Mouse (Mus musculus) heart, adult 2 months (tissue): ENCODE measurements around the gene Eml3. TPM values are rescaled to one million over a fixed set of nuclear protein-coding genes. Genes with fewer than 3 reads are reported as not detected.

Experiments
- DNase-seq, 2 experiments: peaks; one replicate each; pipeline ENCODE4 v3.0.0; 2021
- H3K27ac ChIP-seq: fragments of 200-600 bp; 2 replicates; pipeline ENCODE4 v1.8.1; 2022
- H3K27me3 ChIP-seq: fragments of 200-500 bp; 2 replicates; pipeline ENCODE4 v1.6.1; 2012; ENCODE audit warnings: mild to moderate bottlenecking, low read length, inconsistent platforms, mixed read lengths; ENCODE audit not compliant: control insufficient read depth, insufficient read depth
- H3K36me3 ChIP-seq: fragments of 200-500 bp; 2 replicates; pipeline ENCODE4 v1.6.1; 2012; ENCODE audit warnings: low read length, inconsistent platforms; ENCODE audit not compliant: control insufficient read depth, insufficient read depth
- H3K4me1 ChIP-seq: fragments of 200-500 bp; 2 replicates; pipeline ENCODE4 v1.6.1; 2011; ENCODE audit warnings: low read length; ENCODE audit not compliant: control insufficient read depth, insufficient read depth
- H3K4me3 ChIP-seq: fragments of 200-600 bp; 2 replicates; pipeline ENCODE4 v1.8.1; 2022
- H3K79me2 ChIP-seq: fragments of 200-500 bp; replicated peaks from 2 replicates; pipeline ENCODE4 v1.6.1; 2012; ENCODE audit warnings: mild to moderate bottlenecking, inconsistent platforms, low read length, moderate library complexity, mixed read lengths; ENCODE audit not compliant: control insufficient read depth, insufficient read depth
- H3K9ac ChIP-seq: fragments of 200-500 bp; 2 replicates; pipeline ENCODE4 v1.6.1; 2012; ENCODE audit warnings: low read depth, mild to moderate bottlenecking, control low read depth, inconsistent platforms, low read length, mixed read lengths
- CTCF ChIP-seq: fragments of 200-600 bp; IDR thresholded peaks from 2 replicates; pipeline ENCODE4 v1.8.1; 2022; ENCODE audit warnings: antibody characterized with exemption, mild to moderate bottlenecking, moderate library complexity
- EP300 ChIP-seq: fragments of 200-500 bp; IDR thresholded peaks from 2 replicates; pipeline ENCODE4 v1.6.1; 2011; ENCODE audit warnings: low read depth, low read length, control low read depth; ENCODE audit not compliant: insufficient read depth
- POLR2A ChIP-seq: fragments of 200-500 bp; IDR thresholded peaks from 2 replicates; pipeline ENCODE4 v1.6.1; 2011; ENCODE audit warnings: mild to moderate bottlenecking, low read depth, low read length, control low read depth; ENCODE audit not compliant: insufficient read depth
- WGBS: fragments of 180-500 bp; shearing (Covaris S2); methylation state at CpG from one replicate; pipeline ENCODE4 v1.1.7; 2018; 5-methylcytosine and 5-hydroxymethylcytosine counted together
- intact Hi-C: fragments of 180-260 bp; cut with DNase I; formaldehyde crosslinking; loops from one replicate; pipeline ENCODE4 v1.15.1; 2025
- polyA plus RNA-seq: library from polyadenylated mRNA; depleted of rRNA; stranded (reverse); fragments of >200 nt; gene quantifications from 2 replicates; pipeline ENCODE4 v1.2.3, GENCODE M21; 2012
- total RNA-seq, 2 experiments: library from RNA; stranded (reverse); gene quantifications; 2 replicates each; pipeline ENCODE4 v1.2.3; 2021

The Eml3 gene
- total and polyA plus RNA-seq, 3 experiments: 7.0 to 17.6 (median 9.7) TPM

DNA sequence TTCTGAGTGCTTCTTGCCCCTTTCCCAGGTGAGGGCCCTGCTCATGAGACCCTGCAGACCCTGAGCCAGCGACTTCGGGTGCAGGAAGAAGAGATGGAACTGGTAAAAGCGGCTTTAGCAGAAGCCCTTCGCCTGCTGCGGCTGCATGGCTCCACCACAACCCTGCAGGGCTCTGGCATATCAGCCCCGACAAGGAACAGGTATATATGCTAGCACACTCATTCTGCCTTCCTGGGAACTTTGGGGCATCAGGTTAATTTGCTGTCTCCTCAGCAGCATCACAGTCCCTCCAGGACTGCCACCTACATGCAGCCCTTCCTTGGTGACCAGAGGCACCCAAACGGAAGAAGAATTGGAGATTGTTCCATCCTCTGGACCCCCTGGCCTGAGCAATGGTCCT lies 1.4 kb downstream of the Eml3 start:
- Histone ChIP-seq H3K79me2 (no peaks in the 10 kb centered on the region), H3K27me3 (no peaks in the 10 kb centered on the region), H3K4me1 (no peaks in the 10 kb centered on the region; the same call in 1 of the 2 replicates), H3K4me3 (no peak overlapping the region), H3K27ac (no peak overlapping the region; the same call in 1 of the 2 replicates), H3K9ac (no peak overlapping the region), H3K36me3 (no peaks in the 10 kb centered on the region)
- intact Hi-C loops: no loop called here
- DNase-seq: no peak
- 85% methylated on average over 7 of the region's 7 CpGs for WGBS
- no peak for TF ChIP-seq EP300
- no peak for TF ChIP-seq POLR2A
- no peak for TF ChIP-seq CTCF

- WGBS: 83% methylated on average over 2 of the region's 2 CpGs
- H3K4me3 ChIP-seq: no peak overlapping the region
- TF ChIP-seq EP300 (no peak), CTCF (no peak), POLR2A (no peak)
- intact Hi-C loops: no loop called here
- H3K4me1 ChIP-seq: peaks cover 1% of the 10 kb centered on the region; the same call in 1 of the 2 replicates
- no peak for DNase-seq
- H3K79me2 ChIP-seq: no peaks in the 10 kb centered on the region
- no peak overlapping the region for H3K27ac ChIP-seq
- no peak overlapping the region for H3K9ac ChIP-seq
- H3K36me3 ChIP-seq: no peaks in the 10 kb centered on the region
- no peaks in the 10 kb centered on the region for H3K27me3 ChIP-seq
These were observed 7.4 kb downstream of the Eml3 start for GRCm38 (mm10) chr19:8936736-8937135.

DNA sequence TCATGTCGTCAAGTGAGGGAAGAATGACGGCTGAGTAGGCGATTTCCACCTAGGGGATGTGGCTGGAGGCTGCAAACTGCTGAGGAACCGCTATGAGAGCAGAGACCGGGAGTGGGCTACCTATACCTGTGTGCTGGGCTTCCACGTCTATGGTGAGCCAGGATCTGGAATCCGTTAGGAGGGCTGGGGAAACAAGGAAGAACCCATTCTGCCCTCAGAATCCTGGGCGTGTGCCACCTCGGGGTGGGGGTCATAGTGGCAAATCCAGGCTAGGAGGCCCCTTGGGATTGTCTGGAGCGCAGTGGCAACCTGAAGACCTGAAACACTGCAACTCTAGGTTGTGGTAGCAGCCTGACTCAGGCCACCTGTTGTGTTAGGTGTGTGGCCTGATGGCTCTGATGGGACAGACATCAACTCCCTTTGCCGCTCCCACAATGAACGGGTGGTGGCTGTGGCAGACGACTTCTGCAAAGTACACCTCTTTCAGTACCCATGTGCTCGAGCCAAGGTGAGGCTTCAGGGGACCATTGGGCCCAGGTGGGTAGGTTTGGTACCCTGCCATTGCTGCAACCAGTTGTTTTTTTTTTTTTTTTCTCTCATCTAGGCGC lies 11.3 kb downstream of the Eml3 start:
- peaks cover 6% of the 10 kb centered on the region for H3K4me1 ChIP-seq
- WGBS: 86% methylated on average over 15 of the region's 15 CpGs
- no peak for DNase-seq
- H3K4me3 ChIP-seq: no peak overlapping the region
- no peaks in the 10 kb centered on the region for H3K27me3 ChIP-seq
- TF ChIP-seq EP300 (no peak), CTCF (no peak), POLR2A (no peak)
- intact Hi-C loops: loop anchor here (1.0 kb wide), 2 partner anchors 11 to 13 kb away; partner anchors contain the start of genes Eml3, Rom1 and Tut1
- peaks cover 11% of the 10 kb centered on the region for H3K36me3 ChIP-seq
- no peak overlapping the region for H3K27ac ChIP-seq
- no peak overlapping the region for H3K9ac ChIP-seq
- 0 out of 2 replicates have a peak, but pooled peaks cover 2% of the 10 kb centered on the region for H3K79me2 ChIP-seq

DNA sequence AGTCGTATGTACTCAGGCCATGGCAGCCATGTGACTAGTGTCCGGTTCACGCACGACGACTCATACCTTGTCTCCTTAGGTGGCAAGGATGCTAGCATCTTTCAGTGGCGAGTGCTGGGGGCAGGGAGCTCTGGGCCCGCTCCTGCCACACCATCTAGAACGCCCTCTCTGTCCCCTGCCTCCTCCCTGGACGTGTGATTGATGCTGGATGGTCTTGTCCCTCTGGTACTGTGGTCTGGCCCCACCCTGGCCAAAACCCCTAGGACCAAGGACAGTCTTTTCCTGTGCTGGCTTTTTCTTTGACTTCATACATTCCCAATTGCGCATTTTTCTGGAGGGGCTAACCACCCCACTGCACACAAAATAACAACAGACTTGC lies 11.8 kb downstream of the Eml3 start:
- H3K27ac ChIP-seq: peak overlapping the region; percentile 92
- DNase-seq: no peak
- 49% methylated on average over 10 of the region's 10 CpGs for WGBS
- TF ChIP-seq POLR2A (no peak), EP300 (no peak), CTCF (no peak)
- H3K4me3 ChIP-seq: peak overlapping the region; percentile 97
- intact Hi-C loops: loop anchor here (1.0 kb wide), 2 partner anchors 12 kb away; partner anchors contain the start of genes Eml3, Rom1 and Tut1
- 0 out of 2 replicates have a peak, but pooled peaks cover 2% of the 10 kb centered on the region for H3K79me2 ChIP-seq
- H3K9ac ChIP-seq: peak overlapping the region; percentile 27
- peaks cover 11% of the 10 kb centered on the region for H3K36me3 ChIP-seq
- peaks cover 6% of the 10 kb centered on the region for H3K4me1 ChIP-seq
- H3K27me3 ChIP-seq: no peaks in the 10 kb centered on the region

DNA sequence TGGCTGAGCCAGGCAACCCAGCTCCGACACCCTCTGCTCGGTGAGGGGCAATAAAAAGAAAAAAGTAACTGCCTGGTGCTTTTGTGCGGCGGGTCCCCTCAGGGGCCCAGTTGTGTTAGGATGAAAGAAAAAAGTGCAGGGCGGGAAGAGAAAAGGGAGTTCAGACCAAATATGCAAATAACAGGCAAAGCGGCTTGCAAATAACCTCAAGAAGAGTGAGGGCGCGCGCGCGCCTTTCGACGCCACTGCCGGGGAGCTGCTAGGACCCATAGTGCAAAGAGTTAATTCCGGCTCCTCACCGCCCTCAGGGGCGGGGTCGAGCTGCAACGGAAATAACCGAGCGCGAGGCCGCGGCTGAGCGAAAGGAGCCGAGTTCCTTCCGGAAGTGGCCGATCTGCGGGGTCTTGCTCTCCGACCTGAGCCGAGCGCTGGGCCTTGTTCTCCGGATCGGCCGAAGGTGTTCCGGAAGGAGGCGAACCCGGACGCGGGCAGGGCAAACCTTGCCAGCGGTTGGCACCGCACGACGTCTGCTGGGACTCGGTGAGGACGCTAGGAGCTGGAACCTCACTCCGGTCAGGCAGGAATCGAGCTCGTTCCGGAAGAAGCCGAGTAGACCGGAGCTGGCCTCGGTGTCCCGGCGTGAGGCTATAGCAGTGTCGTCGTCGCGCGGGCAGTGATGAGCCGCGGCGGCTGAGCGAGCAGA lies 12.3 kb downstream of the Eml3 start, which contains the start of gene Mta2:
Gene Mta2 (plus strand): TSS at position 361 of the 703 bp plus-strand sequence.
- peak within 1 kb of the TSS; percentile 97 for H3K4me3 ChIP-seq
- 0 out of 2 replicates have a peak, but pooled peaks cover 2% of the 10 kb centered on the region for H3K79me2 ChIP-seq
- intact Hi-C loops: loop anchor here (1.0 kb wide), 2 partner anchors 12 kb away; partner anchors contain the start of genes Eml3, Rom1 and Tut1
- TF ChIP-seq POLR2A (peak; percentile 82), CTCF (no peak)
- peak within 1 kb of the TSS; percentile 90 for H3K9ac ChIP-seq
- DNase-seq: peak; percentile 96
- no peaks in the 10 kb centered on the region for H3K27me3 ChIP-seq
- peaks cover 11% of the 10 kb centered on the region for H3K36me3 ChIP-seq
- WGBS: under 1% methylated on average over 64 of the region's 64 CpGs
- peaks cover 6% of the 10 kb centered on the region for H3K4me1 ChIP-seq
- peak within 1 kb of the TSS; percentile 92 for H3K27ac ChIP-seq
